Mouse (Mus musculus): ENCODE measurements around the gene Rac1.

GRCm38 (mm10) chr5:143517005-143517404, 10.8 kb downstream of the Rac1 start:
- TF ChIP-seq POLR2A (IDR thresholded peaks at IDR 0.05; ENCODE audit: borderline replicate concordance, low read depth, low read length) (no peak), CTCF (IDR thresholded peaks at IDR 0.05; ENCODE audit: low read depth, low read length) (no peak)
